Mouse (Mus musculus): ENCODE results near the gene Eno3.

- TF ChIP-seq CTCF (IDR thresholded peaks at IDR 0.05; ENCODE audit: low read depth, low read length) = peak; percentile 32
- TF ChIP-seq EP300 (IDR thresholded peaks at IDR 0.05; ENCODE audit: insufficient read depth, low read depth, low read length) = no peak
- no peak for TF ChIP-seq POLR2A (IDR thresholded peaks at IDR 0.05; ENCODE audit: insufficient read depth, low read length)
Observed at GRCm38 (mm10) chr11:70612505-70612904, 44.5 kb upstream of the Eno3 start.
